Mouse (Mus musculus) CH12.LX (cell line): ENCODE measurements at regions not wholly inside any gene's neighbourhood (a gene's known extent, or its start where the extent isn't known, plus 50 kb on each side); places are given as distances from the start of the nearest gene placed in this dataset.

Source experiments
- BHLHE40 ChIP-seq: IDR thresholded peaks from 2 replicates; pipeline ENCODE4 v1.6.1; 2011; ENCODE audit warnings: mild to moderate bottlenecking, low read depth, low read length, improper control_type of control experiment
- CTCF ChIP-seq, 2 experiments: IDR thresholded peaks in 1 of 2; conservative IDR thresholded peaks in 1 of 2; 2 replicates each; pipeline ENCODE4 v1.5.1; 2011 to 2012; ENCODE audit warnings: low read depth in 2 of 2, low read length in 2 of 2, improper control_type of control experiment in 1 of 2, inconsistent platforms in 1 of 2, mild to moderate bottlenecking in 1 of 2, moderate library complexity in 1 of 2
- E2F4 ChIP-seq: IDR thresholded peaks from 2 replicates; pipeline ENCODE4 v1.6.1; 2011; ENCODE audit warnings: low read depth, low read length, improper control_type of control experiment; ENCODE audit not compliant: insufficient replicate concordance
- EP300 ChIP-seq: IDR thresholded peaks from 2 replicates; pipeline ENCODE4 v1.6.1; 2011; ENCODE audit warnings: low read length, improper control_type of control experiment
- HCFC1 ChIP-seq: IDR thresholded peaks from 2 replicates; pipeline ENCODE4 v1.6.1; 2012; ENCODE audit warnings: low read depth, mild to moderate bottlenecking, inconsistent platforms, low read length, improper control_type of control experiment
- IRF4 ChIP-seq: IDR thresholded peaks from 2 replicates; pipeline ENCODE4 v1.6.1; 2014; ENCODE audit warnings: low read depth, mild to moderate bottlenecking, inconsistent platforms, low read length, improper control_type of control experiment
- JUN ChIP-seq: IDR thresholded peaks from 2 replicates; pipeline ENCODE4 v1.6.1; 2011; ENCODE audit warnings: low read depth, mild to moderate bottlenecking, low read length, improper control_type of control experiment, moderate library complexity; ENCODE audit not compliant: insufficient read depth
- MYC ChIP-seq: IDR thresholded peaks from 2 replicates; pipeline ENCODE4 v1.6.1; 2011; ENCODE audit warnings: low read depth, mild to moderate bottlenecking, improper control_type of control experiment, low read length
- POLR2A ChIP-seq: IDR thresholded peaks from 2 replicates; pipeline ENCODE4 v1.6.1; 2011; ENCODE audit warnings: low read depth, mild to moderate bottlenecking, improper control_type of control experiment, low read length
- POLR2AphosphoS2 ChIP-seq: IDR thresholded peaks from 2 replicates; pipeline ENCODE4 v1.6.1; 2011; ENCODE audit warnings: low read depth, low read length, improper control_type of control experiment
- TBP ChIP-seq: conservative IDR thresholded peaks from 2 replicates; pipeline ENCODE4 v1.6.1; 2011; ENCODE audit warnings: low read depth, low read length, improper control_type of control experiment
- TCF12 ChIP-seq: IDR thresholded peaks from 2 replicates; pipeline ENCODE4 v1.6.1; 2014; ENCODE audit warnings: low read depth, mild to moderate bottlenecking, inconsistent platforms, low read length, improper control_type of control experiment
- USF1 ChIP-seq: IDR thresholded peaks from 2 replicates; pipeline ENCODE4 v1.6.1; 2014; ENCODE audit warnings: low read depth, mild to moderate bottlenecking, inconsistent platforms, low read length, improper control_type of control experiment
- ZKSCAN1 ChIP-seq: IDR thresholded peaks from 2 replicates; pipeline ENCODE4 v1.6.1; 2012; ENCODE audit warnings: low read depth, inconsistent platforms, low read length, improper control_type of control experiment, borderline replicate concordance

DNA sequence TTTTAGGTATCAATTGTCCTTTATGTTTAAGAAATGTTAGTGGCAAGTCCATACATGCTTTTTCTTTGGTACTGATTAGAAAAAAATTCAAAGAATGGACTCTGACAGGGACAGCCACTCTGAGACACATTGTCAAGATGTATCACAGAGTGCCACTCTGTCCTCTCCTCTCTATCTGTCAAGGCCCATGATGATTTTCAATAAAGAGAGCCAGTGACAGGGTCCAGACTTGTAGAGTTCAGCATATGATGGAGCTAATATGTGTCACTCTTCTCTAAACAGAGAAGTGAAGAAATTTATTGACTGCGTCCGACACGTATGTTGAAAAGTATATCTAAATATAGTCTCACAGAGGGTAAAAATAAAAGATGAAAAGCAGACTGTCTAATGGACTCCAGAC is 672.2 kb upstream of the 4930452B06Rik start:
- TF ChIP-seq USF1, result no peak
- TF ChIP-seq TCF12, result no peak
- no peak for TF ChIP-seq CTCF (conservative IDR thresholded peaks at IDR 0.05 in 1 of 2, IDR thresholded peaks at IDR 0.05 in 1 of 2; ENCODE audit: low read depth in 2 of 2, low read length in 2 of 2)
- no peak for TF ChIP-seq BHLHE40
- TF ChIP-seq POLR2A, result no peak
- no peak for TF ChIP-seq EP300
- TF ChIP-seq MYC, result no peak
- TF ChIP-seq TBP, result no peak
- no peak for TF ChIP-seq JUN
- TF ChIP-seq IRF4, result no peak
- no peak for TF ChIP-seq HCFC1
- TF ChIP-seq ZKSCAN1, result no peak
- TF ChIP-seq POLR2AphosphoS2, result no peak
- TF ChIP-seq E2F4, result no peak
